Mouse (Mus musculus) retina, postnatal 7 days (tissue): ENCODE data around the gene Lrrtm3.

Experiments used
- DNase-seq: peaks from one replicate; pipeline ENCODE4 v3.0.0-alpha.2; 2012; ENCODE audit warnings: low read depth, low spot score

Lrrtm3 gene

GRCm38 (mm10) chr10:64041892-64042291, 48.2 kb downstream of the Lrrtm3 start:
- DNase-seq, result no peak

- DNase-seq, result no peak
Measured at GRCm38 (mm10) chr10:64041218-64041617, 48.9 kb downstream of the Lrrtm3 start.

GRCm38 (mm10) chr10:64039760-64040535, 50.1 kb downstream of the Lrrtm3 start:
- DNase-seq, result no peak

- DNase-seq, result no peak
Measured at GRCm38 (mm10) chr10:64030901-64031300, 59.2 kb downstream of the Lrrtm3 start.

GRCm38 (mm10) chr10:64023340-64023739, 66.7 kb downstream of the Lrrtm3 start:
- DNase-seq, result no peak

GRCm38 (mm10) chr10:64020347-64020746, 69.7 kb downstream of the Lrrtm3 start:
- no peak for DNase-seq

- no peak for DNase-seq
Measured at GRCm38 (mm10) chr10:64001996-64002395, 88.1 kb downstream of the Lrrtm3 start.

GRCm38 (mm10) chr10:64001531-64001930, 88.5 kb downstream of the Lrrtm3 start:
- no peak for DNase-seq

- DNase-seq, result no peak
Measured at GRCm38 (mm10) chr10:63994251-63994650, 95.8 kb downstream of the Lrrtm3 start.

GRCm38 (mm10) chr10:63985576-63985975, 104.5 kb downstream of the Lrrtm3 start:
- DNase-seq, result no peak

- no peak for DNase-seq
Measured at GRCm38 (mm10) chr10:63979410-63979809, 110.7 kb downstream of the Lrrtm3 start.

- DNase-seq, result no peak
Measured at GRCm38 (mm10) chr10:63978969-63979368, 111.1 kb downstream of the Lrrtm3 start.

- no peak for DNase-seq
Measured at GRCm38 (mm10) chr10:63978535-63978934, 111.5 kb downstream of the Lrrtm3 start.

- no peak for DNase-seq
Measured at GRCm38 (mm10) chr10:63978101-63978500, 112.0 kb downstream of the Lrrtm3 start.

GRCm38 (mm10) chr10:63972300-63972699, 117.8 kb downstream of the Lrrtm3 start:
- no peak for DNase-seq

GRCm38 (mm10) chr10:63954308-63954930, 135.7 kb downstream of the Lrrtm3 start:
- no peak for DNase-seq

- no peak for DNase-seq
Measured at GRCm38 (mm10) chr10:63951481-63951880, 138.6 kb downstream of the Lrrtm3 start.

GRCm38 (mm10) chr10:63950867-63951266, 139.2 kb downstream of the Lrrtm3 start:
- no peak for DNase-seq

GRCm38 (mm10) chr10:63947266-63947665, 142.8 kb downstream of the Lrrtm3 start:
- no peak for DNase-seq

- no peak for DNase-seq
Measured at GRCm38 (mm10) chr10:63945534-63945933, 144.5 kb downstream of the Lrrtm3 start.

GRCm38 (mm10) chr10:63933946-63934345, 156.1 kb downstream of the Lrrtm3 start:
- no peak for DNase-seq

- DNase-seq, result no peak
Measured at GRCm38 (mm10) chr10:63927334-63927733, 162.7 kb downstream of the Lrrtm3 start, which contains the start of gene Gm10118. Gm10118 (minus strand) TSS chr10:63927434.

- no peak for DNase-seq
Measured at GRCm38 (mm10) chr10:63908878-63909277, 181.2 kb downstream of the Lrrtm3 start.
